Mouse (Mus musculus) spleen, postnatal 36 days (tissue): ENCODE measurements around the gene Nsd1.
A peak's percentile ranks its signal among the peaks of the same experiment; 100 is the strongest.

ENCODE experiments used
- DNase-seq, 2 experiments: peaks; one replicate each; pipeline ENCODE4 v3.0.0; 2022; ENCODE audit warnings: low spot score in 2 of 2, mixed read lengths in 1 of 2

Gene Nsd1

GRCm38 (mm10) chr13:55252820-55253219, 43.2 kb downstream of the Nsd1 start:
- DNase-seq = no peak

- no peak for DNase-seq
These were observed 45.6 kb downstream of the Nsd1 start for GRCm38 (mm10) chr13:55255052-55255652.

- DNase-seq = no peak
These were observed 49.1 kb downstream of the Nsd1 start for GRCm38 (mm10) chr13:55258651-55259050.

GRCm38 (mm10) chr13:55261521-55261920, 51.9 kb downstream of the Nsd1 start:
- no peak for DNase-seq

- DNase-seq = no peak
These were observed 52.5 kb downstream of the Nsd1 start for GRCm38 (mm10) chr13:55262096-55262495.

GRCm38 (mm10) chr13:55277203-55277602, 67.6 kb downstream of the Nsd1 start:
- no peak for DNase-seq

GRCm38 (mm10) chr13:55277646-55278045, 68.1 kb downstream of the Nsd1 start:
- DNase-seq = no peak

- DNase-seq = no peak
These were observed 79.3 kb downstream of the Nsd1 start for GRCm38 (mm10) chr13:55288854-55289253.

- no peak for DNase-seq
These were observed 87.2 kb downstream of the Nsd1 start for GRCm38 (mm10) chr13:55296760-55297159.

GRCm38 (mm10) chr13:55300913-55301312, 91.3 kb downstream of the Nsd1 start:
- no peak for DNase-seq

- DNase-seq = no peak
These were observed 102.5 kb downstream of the Nsd1 start for GRCm38 (mm10) chr13:55312028-55312630.

- no peak for DNase-seq
These were observed 103.5 kb downstream of the Nsd1 start for GRCm38 (mm10) chr13:55313051-55313450.

- no peak for DNase-seq
These were observed 105.4 kb downstream of the Nsd1 start for GRCm38 (mm10) chr13:55314891-55315412.

GRCm38 (mm10) chr13:55318351-55318750, 108.8 kb downstream of the Nsd1 start:
- no peak for DNase-seq

GRCm38 (mm10) chr13:55319931-55320533, 110.5 kb downstream of the Nsd1 start, which contains the start of gene Prelid1:
Gene Prelid1 (plus strand): TSS chr13:55320500.
- DNase-seq = no peak

- peak; percentile 85 to 89 for DNase-seq
These were observed 112.0 kb downstream of the Nsd1 start, which contains the start of gene Rab24 for GRCm38 (mm10) chr13:55321434-55322129. Gene Rab24 (minus strand): TSS chr13:55321946.

- peak in 1 of 2 experiments; percentile 39 for DNase-seq
These were observed 112.7 kb downstream of the Nsd1 start for GRCm38 (mm10) chr13:55322130-55322825.

GRCm38 (mm10) chr13:55325596-55325995, 116.0 kb downstream of the Nsd1 start:
- DNase-seq = no peak

GRCm38 (mm10) chr13:55327169-55327568, 117.6 kb downstream of the Nsd1 start:
- no peak for DNase-seq

GRCm38 (mm10) chr13:55327633-55328032, 118.1 kb downstream of the Nsd1 start:
- DNase-seq = peak; percentile 84 to 89

GRCm38 (mm10) chr13:55328171-55328570, 118.6 kb downstream of the Nsd1 start:
- no peak for DNase-seq

GRCm38 (mm10) chr13:55328641-55329040, 119.1 kb downstream of the Nsd1 start:
- no peak for DNase-seq
